Mouse (Mus musculus) liver (tissue): ENCODE measurements around the gene Tmem176a.
"Not testable (repeated sequence)": the region's sequence is repeated elsewhere in the genome, so short reads cannot be mapped to it uniquely, and the experiment has no call there.

Experiments used
- DNase-seq: peaks from one replicate; pipeline ENCODE4 v3.0.0-alpha.2; 2020; ENCODE audit warnings: mixed read lengths

The Tmem176a gene

DNA sequence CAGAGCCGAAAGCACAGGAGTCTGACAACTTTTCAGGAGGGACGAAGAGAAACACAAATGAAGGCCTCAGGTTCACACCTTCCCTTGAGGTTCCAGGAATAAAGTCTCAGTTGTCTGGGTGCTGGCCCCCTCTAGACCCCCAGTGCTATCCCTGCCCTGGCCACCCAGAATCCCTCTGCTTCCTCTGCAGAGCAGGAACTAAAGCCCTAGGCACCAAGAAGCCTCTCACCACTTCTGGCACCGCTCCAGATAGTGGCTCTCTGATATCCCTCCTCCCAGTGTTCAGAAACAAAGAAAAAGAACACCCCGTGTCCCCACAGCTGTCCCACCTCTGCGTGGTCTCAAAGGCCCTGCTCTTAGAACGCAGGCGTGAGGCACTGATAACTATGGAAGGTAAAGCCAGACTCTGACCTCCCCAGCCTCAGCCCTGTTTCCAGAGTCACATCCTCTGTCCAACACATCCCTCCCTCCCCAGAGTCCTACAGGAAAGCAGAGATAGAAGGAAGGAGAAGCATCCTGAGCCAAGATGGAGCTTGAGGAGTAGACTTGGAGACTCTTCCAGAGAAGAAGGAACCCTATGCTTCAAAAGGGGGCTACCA, at the start of gene Tmem176a:
Gene Tmem176a (plus strand): TSS at position 549 of the 599 bp plus-strand sequence.
- DNase-seq: peak; percentile 24

DNA sequence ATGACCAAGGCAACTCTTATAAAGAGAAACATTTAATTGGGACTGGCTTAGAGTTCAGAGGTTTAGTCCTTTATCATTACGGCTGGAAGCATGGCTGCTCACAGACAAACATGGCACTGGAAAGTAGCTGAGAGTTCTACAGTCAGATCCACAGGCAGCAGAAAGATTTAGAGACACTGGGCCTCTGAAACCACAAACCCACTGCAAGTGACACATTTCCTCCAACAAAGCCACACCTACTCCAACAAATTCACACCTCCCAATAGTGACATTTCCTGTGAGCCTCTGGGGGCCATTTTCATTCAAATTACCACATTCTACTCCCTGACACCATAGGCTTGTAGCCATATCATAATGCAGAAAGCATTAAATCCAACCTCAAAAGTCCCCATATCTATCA, 38.8 kb upstream of the Tmem176a start:
- DNase-seq: no peak

DNA sequence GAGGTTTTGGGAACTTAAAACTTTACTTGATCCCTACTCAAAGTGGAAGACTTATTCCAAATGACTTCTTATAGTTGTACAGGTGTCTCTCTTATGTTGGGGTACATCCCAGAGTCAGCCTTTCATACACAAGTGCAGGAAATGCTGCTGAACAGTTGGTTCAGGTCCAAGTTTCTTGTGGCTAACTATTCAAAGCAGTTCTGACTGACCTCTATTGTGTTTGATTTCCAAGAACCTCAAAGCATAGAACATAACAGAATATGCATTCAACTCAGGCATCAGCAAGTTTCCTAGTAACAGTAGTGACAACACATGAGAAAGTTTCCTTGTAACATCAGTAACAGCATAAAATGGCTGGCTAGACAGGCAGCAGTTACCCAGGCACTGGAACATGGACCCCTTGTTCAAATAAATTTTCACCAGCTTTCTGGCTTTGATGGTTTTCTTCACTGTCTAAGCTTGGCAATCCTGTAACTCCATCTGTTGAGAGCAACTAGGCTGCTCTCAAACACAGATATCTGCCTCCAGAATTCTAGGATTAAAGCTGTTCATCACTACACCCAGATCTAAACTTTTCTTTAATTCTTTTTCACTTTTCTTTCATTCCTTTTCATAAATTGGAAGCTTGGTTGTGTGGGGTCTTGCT, 37.2 kb upstream of the Tmem176a start:
- no peak for DNase-seq

DNA sequence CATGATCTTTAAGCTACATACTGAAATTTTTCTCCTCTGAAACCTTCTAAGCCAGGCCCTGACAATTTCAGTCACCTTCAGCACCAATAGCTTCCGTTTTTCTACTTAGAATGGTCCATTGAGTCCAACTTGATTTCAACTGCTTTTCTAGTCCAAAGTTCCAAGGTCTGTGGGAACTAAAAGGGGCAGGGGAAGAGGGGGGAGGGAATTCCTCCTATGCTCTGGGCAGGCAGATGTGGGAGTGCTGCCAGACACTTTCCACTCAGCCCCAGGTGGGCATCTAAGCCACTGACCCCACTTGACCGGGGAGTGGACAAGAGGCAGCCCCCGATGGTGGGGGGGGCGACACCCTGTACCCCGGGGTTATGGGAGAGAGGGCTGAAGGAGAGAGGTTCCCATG, 36.4 kb upstream of the Tmem176a start:
- DNase-seq: no peak

DNA sequence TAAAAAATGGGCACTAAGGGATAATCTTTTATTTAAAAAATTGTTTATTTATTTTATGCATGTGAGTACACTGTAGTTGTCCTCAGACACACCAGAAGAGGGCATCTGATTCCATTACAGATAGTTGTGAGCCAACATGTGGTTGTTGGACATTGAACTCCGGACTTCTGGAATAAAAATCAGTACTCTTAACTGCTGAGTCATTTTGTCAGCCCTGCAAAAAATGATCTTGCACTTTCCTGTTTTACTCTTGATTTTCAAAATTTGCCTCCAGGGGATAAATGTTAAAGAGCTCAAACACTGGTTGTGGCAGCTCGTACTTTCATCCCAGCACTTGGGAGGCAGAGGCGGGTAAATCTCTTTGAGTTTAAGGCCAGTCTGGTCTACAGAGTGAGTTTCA, 34.0 kb upstream of the Tmem176a start:
- DNase-seq: no peak

DNA sequence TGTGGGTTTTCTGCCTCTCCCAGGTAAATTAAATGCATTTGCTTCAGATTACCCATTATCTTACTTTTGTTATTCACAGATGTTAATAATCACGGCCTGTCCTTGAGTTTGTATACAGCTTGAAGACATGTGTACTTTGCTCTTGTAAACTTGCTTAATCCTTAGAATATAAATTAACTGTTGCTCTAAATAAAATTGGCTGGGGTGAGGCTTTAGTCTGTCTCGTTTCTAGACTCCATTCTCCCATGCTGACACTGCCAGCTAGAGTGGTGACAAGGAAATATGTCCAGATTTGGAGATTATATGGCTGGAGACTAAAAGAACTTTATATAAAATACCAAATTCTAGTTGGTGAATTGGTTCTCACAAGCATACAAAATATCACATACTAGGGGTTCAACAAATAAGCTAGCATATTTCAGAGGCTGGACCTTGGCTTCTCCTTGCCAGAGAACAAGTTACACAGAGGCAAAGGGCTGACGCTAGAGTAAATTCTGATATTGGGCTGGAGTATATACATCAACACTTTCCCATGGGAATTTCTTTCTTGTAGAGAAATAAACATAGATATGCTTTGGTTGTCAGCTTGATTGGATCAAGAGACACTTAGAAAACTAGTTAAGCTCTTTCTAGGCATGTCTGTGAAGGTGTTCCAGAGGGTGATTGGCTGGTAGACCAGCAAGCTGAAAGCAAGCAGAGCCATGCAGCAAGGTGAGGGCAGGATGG, 31.1 kb upstream of the Tmem176a start:
- DNase-seq: no peak

DNA sequence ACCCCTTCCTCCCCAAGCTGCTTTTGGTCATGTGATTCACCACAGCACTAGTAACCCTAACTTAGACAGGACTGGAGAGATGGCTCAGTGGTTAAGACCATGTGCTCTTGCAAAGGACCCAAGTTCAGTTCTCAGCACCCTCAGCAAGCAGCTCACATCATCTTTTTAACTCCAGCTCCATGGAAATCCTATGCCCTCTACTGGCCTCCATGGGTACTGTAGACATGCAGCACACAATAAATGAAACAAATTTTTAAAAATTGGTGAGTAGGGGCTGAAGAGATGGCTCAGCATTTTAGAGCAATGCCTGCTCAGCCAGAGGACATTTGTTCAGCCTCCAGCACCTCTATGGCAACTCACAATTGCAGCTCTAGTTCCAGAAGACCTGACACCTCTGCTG, 25.7 kb upstream of the Tmem176a start:
- DNase-seq: no peak

DNA sequence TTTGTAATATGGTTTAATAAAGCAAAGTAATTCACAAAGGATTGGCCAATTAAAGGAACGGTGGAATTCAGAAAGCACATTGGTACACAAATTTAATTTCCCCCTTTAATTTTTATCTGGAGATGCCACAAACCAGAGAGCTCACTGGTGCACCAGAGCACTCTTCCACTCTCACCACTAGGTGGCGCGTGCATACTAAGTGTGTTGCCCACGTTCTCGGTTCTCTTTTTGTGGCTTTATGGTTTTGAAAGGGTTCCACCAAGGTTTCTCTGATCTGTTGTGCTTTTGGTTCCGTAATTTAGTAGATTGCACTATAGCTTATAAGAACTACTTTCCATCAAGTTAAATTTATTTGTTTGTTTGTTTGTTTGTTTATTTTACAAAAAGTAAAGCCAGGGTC, 22.9 kb upstream of the Tmem176a start:
- peak; percentile 73 for DNase-seq

DNA sequence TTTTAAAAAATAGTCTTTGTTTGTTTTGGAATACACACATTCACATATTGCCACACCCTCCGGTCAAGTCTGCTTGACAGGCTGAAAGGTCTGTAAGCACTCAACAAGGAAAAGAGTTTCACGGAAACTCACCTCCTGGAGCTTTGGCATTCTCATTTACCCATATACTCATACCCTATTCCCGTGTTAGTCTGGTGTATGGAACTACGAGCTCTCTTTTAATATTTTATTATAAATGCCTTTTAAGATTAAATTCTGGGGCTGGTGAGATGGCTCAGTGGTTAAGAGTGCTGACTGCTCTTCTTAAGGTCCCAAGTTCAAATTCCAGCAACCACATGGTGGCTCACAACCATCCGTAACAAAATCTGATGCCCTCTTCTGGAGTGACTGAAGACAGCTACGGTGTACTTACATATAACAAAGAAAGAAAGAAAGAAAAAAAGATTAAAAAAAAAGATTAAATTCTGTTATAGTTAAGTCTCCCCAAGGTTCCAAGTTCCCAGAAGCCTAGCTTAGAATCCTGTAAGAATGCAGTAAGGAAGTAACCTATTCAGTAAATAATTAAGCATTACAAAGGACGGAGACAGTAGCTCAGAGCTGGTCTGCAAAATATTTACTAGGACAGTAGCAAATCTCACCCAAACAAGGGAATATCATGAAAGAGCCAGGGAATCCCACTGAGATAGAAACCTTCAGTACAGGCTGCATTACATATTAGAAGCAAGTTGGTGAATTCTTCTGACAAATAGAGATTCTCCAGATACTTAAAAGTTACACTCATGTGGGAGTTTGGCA, 18.5 kb upstream of the Tmem176a start:
- DNase-seq: not testable (repeated sequence)

DNA sequence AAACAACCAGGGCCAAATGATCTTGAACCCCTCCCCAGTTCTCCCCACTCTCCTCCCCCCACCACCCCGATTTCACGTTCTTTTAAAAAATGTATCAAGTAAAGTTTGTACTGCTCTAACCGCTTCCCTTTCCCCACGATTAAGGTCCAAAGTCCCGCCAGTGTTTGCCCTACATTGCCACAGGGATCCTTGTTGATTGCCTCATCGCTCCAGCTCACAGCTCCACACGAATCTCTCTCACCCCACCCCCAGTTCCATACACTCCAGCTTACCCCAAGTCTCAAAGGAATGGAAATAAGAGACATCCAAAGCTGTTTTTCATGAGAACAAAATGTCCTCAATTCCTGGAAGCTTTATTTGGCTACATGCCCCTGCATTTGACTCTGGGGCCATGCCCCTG, 15.7 kb upstream of the Tmem176a start:
- DNase-seq: peak; percentile 25

DNA sequence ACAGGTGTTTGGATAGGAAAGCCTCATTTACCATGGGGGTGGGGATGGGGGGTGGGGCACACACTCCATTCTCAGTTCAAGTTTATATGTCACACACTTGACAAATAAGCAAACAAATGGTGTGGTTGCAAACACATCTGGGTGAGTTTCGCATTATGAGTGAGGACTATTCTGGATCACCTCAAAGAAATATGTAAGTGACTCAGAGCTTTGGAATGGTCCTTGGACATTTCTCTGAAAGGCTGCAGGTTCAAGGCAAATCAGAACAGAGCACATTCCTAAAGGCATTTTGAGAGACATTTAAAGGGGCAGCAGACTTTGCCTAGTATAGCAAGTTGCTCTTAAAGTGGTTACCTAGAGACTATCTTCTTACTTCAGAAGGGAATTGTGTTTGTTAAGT, 11.7 kb upstream of the Tmem176a start:
- no peak for DNase-seq

DNA sequence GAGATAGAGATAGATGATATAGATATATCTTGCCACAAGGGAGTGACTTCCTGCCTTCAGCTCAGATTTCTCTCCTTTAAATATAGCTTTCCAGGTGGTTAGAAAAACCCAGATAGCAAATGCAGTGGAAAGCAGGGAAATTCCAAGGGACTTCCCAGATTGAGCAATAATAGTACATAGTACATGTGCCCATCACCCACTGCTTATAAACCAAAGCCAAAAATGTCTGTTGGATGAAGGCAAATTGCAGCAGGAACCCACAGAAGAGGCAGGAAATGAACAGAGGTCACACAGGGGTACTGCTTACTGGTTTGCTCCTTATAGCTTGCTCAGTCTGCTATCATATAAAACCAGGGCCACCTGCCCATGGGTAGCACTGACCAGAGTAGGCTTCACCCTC, 11.1 kb upstream of the Tmem176a start:
- no peak for DNase-seq

DNA sequence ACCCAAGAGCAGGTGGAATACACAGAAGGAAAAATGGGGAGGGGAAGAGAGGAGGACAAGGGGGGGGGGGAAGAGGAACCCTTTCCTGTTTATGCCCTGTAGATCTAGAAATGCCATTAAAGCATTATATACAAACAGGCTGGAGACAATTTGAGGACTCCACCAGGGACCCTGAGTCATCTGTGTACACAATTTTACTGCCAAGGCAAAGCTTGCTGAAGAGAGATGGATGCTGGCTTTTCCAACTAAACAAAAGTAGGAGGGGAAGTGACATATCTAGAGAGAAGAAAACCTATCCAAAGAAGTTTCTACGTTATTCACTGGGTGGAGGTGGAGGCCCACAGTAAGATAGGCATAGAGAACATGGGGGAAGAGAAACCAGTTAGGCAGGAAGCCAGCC, 10.5 kb upstream of the Tmem176a start:
- DNase-seq: no peak

DNA sequence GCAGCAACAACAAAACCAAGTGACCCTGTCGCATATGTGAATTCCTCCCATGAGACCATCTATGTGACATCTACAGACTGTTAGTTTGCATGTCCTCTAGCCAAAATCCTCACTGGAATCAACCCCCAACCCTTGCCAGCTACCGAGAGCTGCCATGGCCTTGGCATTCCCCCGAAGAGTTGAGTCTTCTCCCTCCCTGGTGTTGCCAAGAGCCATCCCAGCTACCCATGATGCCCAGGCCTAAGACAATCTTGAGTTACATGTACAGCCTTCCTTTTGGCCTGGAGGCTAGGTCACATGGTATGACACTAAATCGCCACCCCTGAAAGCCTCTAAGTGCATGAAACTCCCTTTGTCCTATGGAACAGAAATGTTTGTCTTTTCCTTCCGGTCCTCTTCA, 9.6 kb upstream of the Tmem176a start:
- no peak for DNase-seq

DNA sequence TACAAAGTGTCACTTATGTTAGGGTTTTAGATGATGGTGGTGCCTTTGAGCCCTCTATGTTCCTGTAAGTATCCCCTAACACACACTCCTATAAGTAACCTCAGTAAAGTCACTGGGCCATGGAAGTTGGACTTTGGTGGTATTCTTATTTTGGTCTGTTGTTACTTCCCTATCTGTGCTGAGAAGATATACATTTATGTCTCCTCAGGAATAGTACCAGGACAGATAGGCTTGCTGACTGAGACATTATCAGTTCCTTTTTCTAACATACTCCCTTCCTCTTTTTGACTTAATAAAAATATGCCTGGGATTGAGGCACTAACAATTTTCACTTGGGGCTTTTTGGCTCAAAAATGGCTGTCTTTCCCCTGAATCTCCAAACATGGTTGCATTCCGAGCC, 8.3 kb upstream of the Tmem176a start:
- no peak for DNase-seq

DNA sequence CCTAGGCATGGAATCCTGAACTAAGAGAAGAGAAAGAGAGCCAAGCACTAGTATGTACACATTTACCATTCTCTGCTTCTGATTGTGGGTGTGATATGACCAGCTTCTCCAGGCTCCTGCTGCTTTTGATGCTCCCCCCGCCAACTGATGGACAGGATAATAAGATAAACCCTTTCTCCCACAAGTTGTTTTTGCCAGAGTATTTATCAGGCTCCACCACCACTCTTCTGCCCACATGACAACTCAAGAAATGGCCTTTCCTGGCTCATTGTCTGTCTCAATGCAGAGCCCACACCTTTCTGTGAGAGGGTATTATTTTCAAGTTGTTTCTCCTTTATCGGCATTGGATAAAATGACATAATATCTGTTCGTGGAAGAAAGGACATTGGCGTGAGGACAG, 7.2 kb upstream of the Tmem176a start:
- no peak for DNase-seq

DNA sequence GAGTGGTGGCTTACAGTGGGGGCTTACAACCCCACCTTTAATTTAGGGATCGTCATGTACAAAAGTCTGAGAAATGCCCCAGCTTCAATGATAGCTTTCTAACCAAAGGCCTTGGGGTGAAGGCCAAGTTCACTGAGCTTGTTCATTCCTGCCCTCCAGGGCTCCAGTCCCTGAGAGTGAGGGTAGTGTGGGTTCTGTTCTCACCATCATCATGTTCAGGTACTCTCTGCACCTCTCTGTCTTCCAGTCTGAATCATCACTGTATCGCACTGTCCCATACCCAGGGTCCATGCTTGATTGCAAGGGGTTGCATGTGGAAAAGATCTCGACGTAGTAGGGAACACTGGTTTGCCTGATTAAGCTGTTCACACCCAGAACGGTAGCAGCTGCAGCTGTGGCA, 5.5 kb upstream of the Tmem176a start:
- DNase-seq: no peak

DNA sequence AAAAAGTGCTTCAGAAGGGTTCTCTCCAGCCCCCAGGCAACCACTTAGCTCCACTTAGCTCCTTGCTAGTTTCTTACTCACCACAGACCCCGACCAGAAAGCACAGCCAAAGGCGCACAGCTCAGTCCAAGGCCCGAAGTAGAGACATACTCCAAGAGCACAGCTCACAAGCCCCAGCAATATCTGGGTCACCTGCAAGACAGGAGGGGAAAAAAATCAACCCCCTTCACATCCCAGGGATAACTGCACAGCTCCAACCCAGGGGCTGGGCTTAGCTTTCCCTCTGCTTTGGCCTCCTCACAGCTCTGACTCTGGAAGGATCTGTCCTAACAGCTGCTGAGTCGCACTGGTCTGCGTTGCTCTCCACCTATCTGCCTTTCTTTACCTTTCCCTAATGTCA, 4.6 kb upstream of the Tmem176a start:
- DNase-seq: no peak

DNA sequence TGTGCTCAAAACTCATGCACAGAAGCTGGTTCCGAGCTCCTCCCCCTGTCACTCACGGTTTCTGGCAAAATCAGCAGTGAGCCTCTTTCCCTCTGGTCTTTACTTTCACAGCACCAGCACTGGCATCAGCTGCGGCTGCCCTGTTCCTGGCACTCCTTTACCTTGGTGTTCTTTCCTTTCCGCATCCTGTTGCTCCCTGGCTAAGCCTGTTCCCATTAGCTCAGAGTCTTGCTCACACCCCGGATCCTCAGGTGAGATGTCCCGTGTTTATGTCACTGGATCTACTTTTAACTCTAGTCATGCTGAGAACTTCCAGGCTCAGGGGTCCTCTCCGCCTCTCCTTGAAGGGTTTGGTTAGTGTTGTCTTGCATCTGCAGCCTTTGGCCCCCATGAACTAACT, 3.2 kb upstream of the Tmem176a start:
- DNase-seq: no peak

DNA sequence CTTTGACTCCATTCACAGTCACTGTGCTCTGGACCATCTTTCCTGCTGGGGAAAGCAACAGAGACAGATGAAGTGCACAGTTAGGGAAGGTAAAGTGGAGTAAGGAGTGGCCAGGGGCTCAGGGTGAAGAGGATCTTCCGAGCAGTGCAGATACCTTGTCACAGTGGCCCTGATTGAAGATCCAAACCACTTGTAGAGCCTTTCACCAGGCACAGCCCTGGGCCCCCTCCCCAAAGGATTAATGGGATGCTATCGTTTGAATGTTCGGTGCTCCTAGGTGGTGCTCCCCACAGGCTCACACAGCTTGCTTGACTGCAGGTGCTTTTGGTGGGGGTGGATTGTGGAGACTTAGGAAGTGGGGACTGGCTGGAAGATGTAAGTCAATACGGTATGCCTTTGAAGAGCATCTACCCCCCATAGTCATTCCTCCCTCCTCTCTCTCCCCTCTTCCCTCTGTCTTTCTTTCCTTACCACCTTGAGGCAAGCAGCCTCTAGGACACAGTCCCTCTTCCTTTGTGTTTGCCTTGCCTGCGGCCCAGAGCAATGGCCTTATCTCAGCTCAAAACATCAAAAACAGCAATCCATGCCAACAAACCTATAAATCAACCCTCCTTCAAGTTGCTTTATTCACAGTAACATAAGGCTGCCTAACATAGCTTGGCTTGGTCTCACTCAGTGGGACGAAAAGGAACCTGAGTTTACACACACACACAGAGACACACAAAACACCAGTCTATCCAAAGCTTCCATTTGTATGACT, 2.2 kb upstream of the Tmem176a start:
- no peak for DNase-seq

DNA sequence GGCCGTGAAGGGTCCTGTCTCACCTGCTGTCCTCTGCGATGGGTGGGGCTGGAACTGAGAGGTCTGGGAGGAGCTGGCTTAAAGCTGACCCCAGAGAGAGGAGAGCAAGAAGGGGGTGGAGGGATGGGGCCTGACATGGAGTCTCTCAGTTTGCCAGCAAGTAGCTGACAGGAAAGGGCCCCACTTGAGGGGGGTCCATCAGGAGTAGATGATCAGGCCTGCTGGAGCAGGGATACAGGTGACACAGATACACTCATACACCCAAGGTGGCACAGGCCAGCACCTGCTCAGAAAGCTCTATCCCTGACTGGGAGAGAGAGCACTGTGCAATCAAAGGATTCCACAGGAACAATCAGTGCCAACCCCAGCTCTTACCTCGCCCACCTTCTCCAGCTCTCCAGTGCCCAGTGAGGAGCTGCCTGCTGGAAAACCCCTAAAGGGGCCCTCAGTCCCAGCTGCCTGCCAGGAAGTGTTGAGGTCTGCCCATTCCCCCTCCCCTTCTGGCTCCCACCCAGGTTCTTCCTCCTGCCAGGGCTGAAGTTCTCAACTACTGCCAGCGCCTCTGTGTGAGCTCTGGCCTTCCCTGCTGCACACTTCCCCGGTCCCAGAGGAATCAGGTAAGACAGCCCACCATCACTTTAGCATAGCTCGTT, 380 bp downstream of the Tmem176a start, which contains the start of gene Tmem176b:
Gene Tmem176b (minus strand): TSS at position 524 of the 653 bp plus-strand sequence.
- DNase-seq: peak; percentile 77
